Mouse (Mus musculus): ENCODE results near the gene Clcn3. TPM values are rescaled to one million over a fixed set of nuclear protein-coding genes. Genes with fewer than 3 reads are reported as not detected.
"Not testable (repeated sequence)": the region's sequence is repeated elsewhere in the genome, so short reads cannot be mapped to it uniquely, and the experiment has no call there.

Clcn3 gene
- total and polyA plus RNA-seq, 3 experiments = 21.9 to 37.3 (median 29.2) TPM

DNA sequence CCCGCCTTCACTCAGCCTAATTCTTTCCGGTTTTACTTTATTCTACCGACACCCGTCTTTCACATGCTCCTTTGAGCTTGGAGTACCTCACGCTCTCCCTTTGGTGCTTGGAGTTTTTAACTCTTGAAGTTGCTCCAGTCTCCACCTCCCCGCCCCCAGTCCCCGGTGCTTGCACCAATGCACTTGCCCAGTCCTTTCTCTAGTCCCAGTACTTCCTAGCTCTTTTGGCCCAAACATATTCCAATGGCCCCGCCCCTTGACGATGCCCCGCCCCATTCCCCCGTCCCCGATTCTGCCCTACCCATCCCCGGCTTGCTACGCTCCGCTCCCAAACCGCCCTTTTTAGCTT is 9.4 kb upstream of the Clcn3 start:
- DNase-seq (ENCODE audit: extremely low read depth) = peak; percentile 72
- in situ Hi-C loops (cut with MboI; ENCODE audit: low pct_ligation_motif_present, low pct_unique_long_range_greater_than_20kb, low sequenced_read_pairs) (no loop called here), dilution Hi-C loops (cut with MboI; ENCODE audit: extremely low pct_ligation_motif_present, extremely low pct_unique_long_range_greater_than_20kb, low sequenced_read_pairs) (no loop called here)
- H3K79me2 ChIP-seq (replicated peaks; ENCODE audit: control insufficient read depth, extremely low read depth, insufficient read depth, poor library complexity, severe bottlenecking) = no peaks in the 10 kb centered on the region
- TF ChIP-seq PAX5 (IDR thresholded peaks at IDR 0.05; ENCODE audit: low read length) (no peak), POLR2AphosphoS2 (IDR thresholded peaks at IDR 0.05; ENCODE audit: low read depth, low read length) (no peak), TBP (conservative IDR thresholded peaks at IDR 0.05; ENCODE audit: low read depth, low read length) (peak; percentile 54; the same call in 1 of the 2 replicates), TCF12 (IDR thresholded peaks at IDR 0.05; ENCODE audit: low read depth, low read length) (peak; percentile 36), HCFC1 (IDR thresholded peaks at IDR 0.05; ENCODE audit: low read depth, low read length) (no peak), ZNF384 (IDR thresholded peaks at IDR 0.05; ENCODE audit: low read depth, low read length) (no peak), USF2 (conservative IDR thresholded peaks at IDR 0.05; ENCODE audit: low read depth, low read length) (no peak), ETS1 (conservative IDR thresholded peaks at IDR 0.05; ENCODE audit: low read depth, low read length) (no peak)
- H3K4me1 ChIP-seq (ENCODE audit: control insufficient read depth in 1 of 2, insufficient read depth in 2 of 2) = peaks cover 2 to 22% of the 10 kb centered on the region in 2 experiments
- H3K36me3 ChIP-seq (replicated peaks in 1 of 2; ENCODE audit: control insufficient read depth in 1 of 2, insufficient read depth in 1 of 2, low read length in 1 of 2) = no peaks in the 10 kb centered on the region
- H3K9me3 ChIP-seq (replicated peaks; ENCODE audit: low read length) = no peaks in the 10 kb centered on the region
- H3K4me3 ChIP-seq (replicated peaks in 1 of 3; ENCODE audit: low read depth in 2 of 3, low read length in 2 of 3, poor library complexity in 1 of 3) = peak overlapping the region; percentile 65 to 71 (median 67)
- H3K27me3 ChIP-seq (replicated peaks) = no peaks in the 10 kb centered on the region
- peak overlapping the region; percentile 55 for H3K9ac ChIP-seq (ENCODE audit: insufficient read depth, low read depth)
- peak overlapping the region; percentile 72 for H3K4me2 ChIP-seq (ENCODE audit: insufficient read depth, low read depth, poor library complexity, severe bottlenecking)
- no peak overlapping the region for H3K27ac ChIP-seq (ENCODE audit: insufficient read depth, low read depth)

DNA sequence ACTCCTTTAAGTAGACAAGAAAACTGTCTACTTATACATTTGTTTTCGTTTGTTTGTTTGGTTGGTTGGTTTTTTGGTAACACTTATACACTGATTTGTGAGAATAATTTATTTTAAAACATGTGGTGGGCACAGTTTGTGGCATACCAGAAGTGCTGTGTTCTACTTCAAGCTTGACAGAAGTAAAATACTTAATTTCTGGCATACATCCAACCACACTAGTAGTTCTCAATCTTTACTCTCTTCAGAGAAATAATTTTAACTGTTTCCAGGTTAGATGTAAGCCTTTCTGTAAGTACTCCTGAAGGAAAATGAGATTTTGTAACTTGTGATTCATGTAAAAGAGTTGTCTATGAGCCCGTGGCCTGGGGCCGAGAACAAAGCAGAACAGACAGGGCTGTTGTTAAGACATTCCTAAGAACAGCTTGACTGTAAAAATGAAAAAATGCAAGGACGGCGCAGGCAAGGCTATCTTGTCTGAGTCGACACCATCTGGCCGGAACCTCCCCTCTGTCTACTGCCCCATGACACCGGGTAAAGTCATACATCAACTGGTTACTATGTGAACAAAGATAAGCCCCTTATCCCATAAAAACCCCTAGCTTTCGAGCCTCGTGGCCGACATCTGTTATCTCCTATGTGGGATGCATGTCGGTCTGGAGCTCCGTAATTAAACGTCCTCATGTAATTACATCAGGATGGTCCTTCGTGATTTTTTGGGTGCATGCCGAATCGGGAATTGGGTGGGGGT is 1.3 kb upstream of the Clcn3 start:
- H3K9me3 ChIP-seq (replicated peaks; ENCODE audit: low read length); H3K27ac ChIP-seq (ENCODE audit: insufficient read depth, low read depth); H3K9ac ChIP-seq (ENCODE audit: insufficient read depth, low read depth); H3K36me3 ChIP-seq (replicated peaks in 1 of 2; ENCODE audit: control insufficient read depth in 1 of 2, insufficient read depth in 1 of 2, low read length in 1 of 2); H3K4me2 ChIP-seq (ENCODE audit: insufficient read depth, low read depth, poor library complexity, severe bottlenecking); in situ Hi-C loops (cut with MboI; ENCODE audit: low pct_ligation_motif_present, low pct_unique_long_range_greater_than_20kb, low sequenced_read_pairs); H3K27me3 ChIP-seq (replicated peaks); DNase-seq (ENCODE audit: extremely low read depth); dilution Hi-C loops (cut with MboI; ENCODE audit: extremely low pct_ligation_motif_present, extremely low pct_unique_long_range_greater_than_20kb, low sequenced_read_pairs): not testable (repeated sequence)
- Histone ChIP-seq H3K4me1 (ENCODE audit: control insufficient read depth in 1 of 2, insufficient read depth in 2 of 2) (peaks cover 0 to 16% of the 10 kb centered on the region in 2 experiments; a peak in 2 of 4 replicates), H3K4me3 (replicated peaks in 1 of 3; ENCODE audit: low read depth in 2 of 3, low read length in 2 of 3, poor library complexity in 1 of 3) (peak overlapping the region in 2 of 3 experiments; percentile 55 to 91), H3K79me2 (replicated peaks; ENCODE audit: control insufficient read depth, extremely low read depth, insufficient read depth, poor library complexity, severe bottlenecking) (peaks cover 25% of the 10 kb centered on the region)

DNA sequence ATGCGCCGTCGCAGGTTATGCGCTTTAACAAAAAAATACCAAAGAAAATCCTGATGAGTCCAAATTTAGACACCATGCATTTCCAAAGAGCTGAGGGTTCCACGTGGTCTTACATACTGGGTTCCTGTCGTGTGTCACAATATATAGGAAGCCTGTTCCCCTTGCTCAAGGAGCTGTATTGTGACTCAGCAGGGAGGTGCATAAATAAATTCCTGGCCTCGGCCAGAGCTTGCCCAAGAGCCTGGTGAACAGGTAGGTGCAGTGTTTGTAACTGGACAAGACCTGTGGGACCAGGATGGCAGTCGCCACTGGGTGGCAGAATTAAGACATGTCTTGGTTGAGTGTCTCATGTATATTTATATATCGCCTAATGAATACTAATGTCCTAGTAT is 584 bp upstream of the Clcn3 start:
- Histone ChIP-seq H3K27me3 (replicated peaks) (no peaks in the 10 kb centered on the region), H3K36me3 (replicated peaks in 1 of 2; ENCODE audit: control insufficient read depth in 1 of 2, insufficient read depth in 1 of 2, low read length in 1 of 2) (no peaks in the 10 kb centered on the region), H3K79me2 (replicated peaks; ENCODE audit: control insufficient read depth, extremely low read depth, insufficient read depth, poor library complexity, severe bottlenecking) (peaks cover 30% of the 10 kb centered on the region), H3K4me3 (replicated peaks in 1 of 3; ENCODE audit: low read depth in 2 of 3, low read length in 2 of 3, poor library complexity in 1 of 3) (peak overlapping the region; percentile 55 to 91 (median 82)), H3K4me2 (ENCODE audit: insufficient read depth, low read depth, poor library complexity, severe bottlenecking) (peak overlapping the region; percentile 62), H3K9me3 (replicated peaks; ENCODE audit: low read length) (no peaks in the 10 kb centered on the region), H3K4me1 (ENCODE audit: control insufficient read depth in 1 of 2, insufficient read depth in 2 of 2) (peaks cover 4 to 22% of the 10 kb centered on the region in 2 experiments; a peak in 2 of 4 replicates), H3K27ac (ENCODE audit: insufficient read depth, low read depth) (peak overlapping the region; percentile 73), H3K9ac (ENCODE audit: insufficient read depth, low read depth) (peak overlapping the region; percentile 54; the same call in 1 of the 2 replicates)
- DNase-seq (ENCODE audit: extremely low read depth) = peak; percentile 65
- dilution Hi-C loops (cut with MboI; ENCODE audit: extremely low pct_ligation_motif_present, extremely low pct_unique_long_range_greater_than_20kb, low sequenced_read_pairs) (no loop called here), in situ Hi-C loops (cut with MboI; ENCODE audit: low pct_ligation_motif_present, low pct_unique_long_range_greater_than_20kb, low sequenced_read_pairs) (no loop called here)
- TF ChIP-seq MAFK (IDR thresholded peaks at IDR 0.05; ENCODE audit: insufficient replicate concordance, low read length) (no peak), KAT2A (IDR thresholded peaks at IDR 0.05; ENCODE audit: insufficient replicate concordance, low read length) (no peak), ELF1 (IDR thresholded peaks at IDR 0.05; ENCODE audit: low read depth, low read length) (no peak), USF2 (conservative IDR thresholded peaks at IDR 0.05; ENCODE audit: low read depth, low read length) (no peak), SMC3 (IDR thresholded peaks at IDR 0.05; ENCODE audit: low read depth, low read length) (peak; percentile 56), ETS1 (conservative IDR thresholded peaks at IDR 0.05; ENCODE audit: low read depth, low read length) (no peak), CHD2 (IDR thresholded peaks at IDR 0.05; ENCODE audit: low read length) (no peak), USF1 (IDR thresholded peaks at IDR 0.05; ENCODE audit: low read depth, low read length) (no peak), PAX5 (IDR thresholded peaks at IDR 0.05; ENCODE audit: low read length) (no peak), GABPA (IDR thresholded peaks at IDR 0.05; ENCODE audit: insufficient replicate concordance, low read depth, low read length) (no peak), ZNF384 (IDR thresholded peaks at IDR 0.05; ENCODE audit: low read depth, low read length) (no peak), EP300 (IDR thresholded peaks at IDR 0.05; ENCODE audit: low read length) (0 out of 2 replicates have a peak, but pooled peaks have one; percentile 3), TCF12 (IDR thresholded peaks at IDR 0.05; ENCODE audit: low read depth, low read length) (no peak), RAD21 (IDR thresholded peaks at IDR 0.05; ENCODE audit: low read depth, low read length) (peak; percentile 72), IRF4 (IDR thresholded peaks at IDR 0.05; ENCODE audit: low read depth, low read length) (no peak), ZKSCAN1 (IDR thresholded peaks at IDR 0.05; ENCODE audit: borderline replicate concordance, low read depth, low read length) (no peak), HCFC1 (IDR thresholded peaks at IDR 0.05; ENCODE audit: low read depth, low read length) (no peak), SIN3A (IDR thresholded peaks at IDR 0.05; ENCODE audit: low read length) (no peak), POLR2AphosphoS2 (IDR thresholded peaks at IDR 0.05; ENCODE audit: low read depth, low read length) (no peak), MAZ (IDR thresholded peaks at IDR 0.05; ENCODE audit: low read depth, low read length) (no peak), E2F4 (IDR thresholded peaks at IDR 0.05; ENCODE audit: insufficient replicate concordance, low read depth, low read length) (no peak)

All from CH12.LX (cell line).